In genomic region chr9:123636771-123637170, GRCm38 (mm10) we compare ENCODE assay signal across 32 mouse cellular contexts. TPM values are rescaled to one million over a fixed set of nuclear protein-coding genes. Genes with fewer than 3 reads are reported as not detected.
"Had no signal": no experiment of that assay in that cellular context is flagged by ENCODE, and none has a peak within 500 bp of the region (broad histone marks: within the 10 kb centered on the region; RNA-seq: fewer than 3 reads in every experiment).

No protein-coding gene starts in this region.

- H3K9ac ChIP-seq: embryonic facial prominence, embryonic 12.5 days; embryonic facial prominence, embryonic 13.5 days; embryonic facial prominence, embryonic 15.5 days; forebrain, embryonic 12.5 days; forebrain, embryonic 13.5 days; forebrain, embryonic 15.5 days; forebrain, postnatal 0 days; heart, embryonic 12.5 days; heart, embryonic 13.5 days had no signal

- H3K36me3 ChIP-seq: embryonic facial prominence, embryonic 10.5 days; embryonic facial prominence, embryonic 12.5 days; embryonic facial prominence, embryonic 13.5 days; embryonic facial prominence, embryonic 15.5 days; forebrain, embryonic 10.5 days; forebrain, embryonic 12.5 days; forebrain, embryonic 15.5 days; heart, embryonic 10.5 days; heart, embryonic 12.5 days; heart, embryonic 13.5 days had no signal

- H3K9me3 ChIP-seq: embryonic facial prominence, embryonic 10.5 days; embryonic facial prominence, embryonic 12.5 days; embryonic facial prominence, embryonic 13.5 days; embryonic facial prominence, embryonic 15.5 days; forebrain, embryonic 10.5 days; forebrain, embryonic 12.5 days; forebrain, embryonic 13.5 days; forebrain, embryonic 15.5 days; heart, embryonic 10.5 days; heart, embryonic 12.5 days; heart, embryonic 13.5 days had no signal

- H3K4me3 ChIP-seq: embryonic facial prominence, embryonic 10.5 days; embryonic facial prominence, embryonic 12.5 days; embryonic facial prominence, embryonic 13.5 days; embryonic facial prominence, embryonic 15.5 days; erythroblast, embryonic 14.5 days; forebrain, embryonic 10.5 days; forebrain, embryonic 12.5 days; forebrain, embryonic 13.5 days; forebrain, embryonic 15.5 days; gastrocnemius, adult 2 months; heart, adult 2 months; heart, embryonic 10.5 days; heart, embryonic 12.5 days; heart, embryonic 13.5 days had no signal

- H3K4me2 ChIP-seq: embryonic facial prominence, embryonic 12.5 days; embryonic facial prominence, embryonic 13.5 days; embryonic facial prominence, embryonic 15.5 days; forebrain, embryonic 12.5 days; forebrain, embryonic 13.5 days; forebrain, embryonic 15.5 days; heart, embryonic 11.5 days; heart, embryonic 12.5 days; heart, embryonic 13.5 days had no signal

- DNase-seq: cerebellum, postnatal 14 days; cerebellum, postnatal 25 days; cerebellum, postnatal 36 days; embryo, embryonic 11 days; forebrain, postnatal 0 days; gastrocnemius, adult 2 months; gastrocnemius, postnatal 10 days; gastrocnemius, postnatal 14 days; gastrocnemius, postnatal 25 days; gastrocnemius, postnatal 36 days; heart, adult 11 months; heart, adult 18-20 months; heart, adult 2 months had no signal

- H3K27ac ChIP-seq: embryonic facial prominence, embryonic 10.5 days; embryonic facial prominence, embryonic 12.5 days; embryonic facial prominence, embryonic 13.5 days; embryonic facial prominence, embryonic 15.5 days; forebrain, embryonic 10.5 days; forebrain, embryonic 12.5 days; forebrain, embryonic 13.5 days; forebrain, embryonic 15.5 days; gastrocnemius, adult 2 months; heart, adult 2 months; heart, embryonic 10.5 days; heart, embryonic 13.5 days had no signal

- ATAC-seq: forebrain, embryonic 13.5 days; forebrain, embryonic 14.5 days; forebrain, embryonic 15.5 days; forebrain, embryonic 16.5 days; forebrain, postnatal 0 days had no signal

- H3K27me3 ChIP-seq: embryonic facial prominence, embryonic 12.5 days; embryonic facial prominence, embryonic 13.5 days; embryonic facial prominence, embryonic 15.5 days; forebrain, embryonic 12.5 days; forebrain, embryonic 13.5 days; forebrain, embryonic 15.5 days had no signal

- H3K4me1 ChIP-seq: embryonic facial prominence, embryonic 10.5 days; embryonic facial prominence, embryonic 12.5 days; embryonic facial prominence, embryonic 13.5 days; embryonic facial prominence, embryonic 15.5 days; forebrain, embryonic 10.5 days; forebrain, embryonic 12.5 days; forebrain, embryonic 13.5 days; forebrain, embryonic 15.5 days had no signal

RNA-seq across cellular contexts. Expression of gene Slc6a20b, which starts 4.4 kb away (rescaled TPM):
- total RNA-seq: gastrocnemius, adult 18-20 months; gastrocnemius, adult 2 months; gastrocnemius, adult 8-10 months; gastrocnemius, postnatal 10 days; gastrocnemius, postnatal 14 days; gastrocnemius, postnatal 25 days; gastrocnemius, postnatal 36 days; gastrocnemius, postnatal 4 days; heart, adult 18-20 months; heart, adult 2 months had no signal

RNA-seq across cellular contexts. Expression of gene Ccr9, which starts 41.5 kb away (rescaled TPM):
- total RNA-seq: gastrocnemius, adult 18-20 months; gastrocnemius, adult 2 months; gastrocnemius, adult 8-10 months; granulocyte monocyte progenitor cell, adult 5-6 weeks had no signal
- polyA plus RNA-seq: erythroblast, embryonic 14.5 days; heart, embryonic 10.5 days had no signal

RNA-seq across cellular contexts. Expression of gene Slc6a20a, which starts 41.9 kb away (rescaled TPM):
- total RNA-seq: gastrocnemius, adult 2 months; gastrocnemius, adult 8-10 months; gastrocnemius, postnatal 14 days; gastrocnemius, postnatal 25 days; gastrocnemius, postnatal 36 days; gastrocnemius, postnatal 4 days; granulocyte monocyte progenitor cell, adult 5-6 weeks; heart, adult 18-20 months; heart, adult 2 months had no signal
- polyA plus RNA-seq: heart, embryonic 10.5 days; heart, embryonic 11.5 days; heart, embryonic 12.5 days; heart, embryonic 13.5 days had no signal
